Comparison of ENCODE assay signal across 8 mouse cellular contexts in genomic region chr12:49951821-49952220, GRCm38 (mm10).
DNase-seq lines count a peak whose midpoint lies in the region; ATAC-seq and TF ChIP-seq lines count a peak whose summit lies in the region.

No protein-coding gene starts in this region.

- H3K9me3 ChIP-seq in hindbrain, embryonic 10.5 days, result no peaks in the 10 kb centered on the region
- H3K9me3 ChIP-seq in hindbrain, embryonic 13.5 days, result no peaks in the 10 kb centered on the region

- H3K27ac ChIP-seq in hindbrain, embryonic 10.5 days, result no peak overlapping the region
- no peak overlapping the region for H3K27ac ChIP-seq in hindbrain, embryonic 13.5 days
- no peak overlapping the region for H3K27ac ChIP-seq in embryonic fibroblast, embryonic 13.5 days (ENCODE audit: insufficient read depth, low read length)

- H3K27me3 ChIP-seq in hindbrain, embryonic 10.5 days (ENCODE audit: insufficient read depth, poor library complexity, severe bottlenecking), result no peaks in the 10 kb centered on the region
- no peaks in the 10 kb centered on the region for H3K27me3 ChIP-seq in hindbrain, embryonic 13.5 days

- no peak overlapping the region for H3K9ac ChIP-seq in hindbrain, embryonic 13.5 days

- TF ChIP-seq POLR2A in embryonic fibroblast, embryonic 13.5 days (IDR thresholded peaks at IDR 0.05; ENCODE audit: low read depth, low read length), result no peak

- H3K4me3 ChIP-seq in hindbrain, embryonic 10.5 days, result no peak overlapping the region
- H3K4me3 ChIP-seq in hindbrain, embryonic 13.5 days, result no peak overlapping the region
- H3K4me3 ChIP-seq in embryonic fibroblast, embryonic 13.5 days (ENCODE audit: insufficient read depth, low read length), result no peak overlapping the region

- peak; percentile 14 for DNase-seq in hindbrain, embryonic 10.5 days (ENCODE audit: low spot score)
- peak; percentile 82 for DNase-seq in NIH3T3 (ENCODE audit: low read depth)
- DNase-seq in layer of hippocampus, adult 9-10 months (ENCODE audit: low spot score), result peak; percentile 87
- DNase-seq in retina, embryonic 14.5 days (ENCODE audit: low spot score), result peak; percentile 44
- DNase-seq in spleen, postnatal 14 days (ENCODE audit: low spot score in 2 of 2), result no peak

- no peaks in the 10 kb centered on the region for H3K36me3 ChIP-seq in hindbrain, embryonic 10.5 days
- no peaks in the 10 kb centered on the region for H3K36me3 ChIP-seq in hindbrain, embryonic 13.5 days

- H3K4me1 ChIP-seq in hindbrain, embryonic 10.5 days (replicated peaks), result peaks cover 2% of the 10 kb centered on the region
- 0 out of 2 replicates have a peak, but pooled peaks cover 1% of the 10 kb centered on the region for H3K4me1 ChIP-seq in hindbrain, embryonic 13.5 days (replicated peaks)
- H3K4me1 ChIP-seq in embryonic fibroblast, embryonic 13.5 days (ENCODE audit: control insufficient read depth, insufficient read depth, low read length), result no peaks in the 10 kb centered on the region

- H3K4me2 ChIP-seq in hindbrain, embryonic 13.5 days, result no peak overlapping the region

- WGBS in hindbrain, embryonic 10.5 days, result 42% methylated on average over 5 of the region's 5 CpGs
- WGBS in hindbrain, embryonic 13.5 days, result 43% methylated on average over 5 of the region's 5 CpGs

- no peak for ATAC-seq in hindbrain, embryonic 13.5 days (ENCODE audit: low FRiP score)
- ATAC-seq in CD4-positive, CD25-positive, alpha-beta regulatory T cell, adult 4 months, result no peak

- TF ChIP-seq CTCF in embryonic fibroblast, embryonic 13.5 days (IDR thresholded peaks at IDR 0.05; ENCODE audit: borderline replicate concordance, insufficient read depth, low read length), result peak; percentile 44; the same call in 1 of the 2 replicates

Comparison
In these comparisons a context has a peak if more than half of its experiments do, and no peak if none do; other contexts are left out.
1. DNase-seq: peak in hindbrain, embryonic 10.5 days (single experiment), NIH3T3 (single experiment), layer of hippocampus, adult 9-10 months (single experiment) and retina, embryonic 14.5 days (single experiment); none in spleen, postnatal 14 days (0 of 2).